Mouse (Mus musculus) thymus, postnatal 25 days (tissue): ENCODE data around the gene Atg16l2.

Source experiments
- DNase-seq: peaks from one replicate; pipeline ENCODE4 v3.0.0; 2022

Atg16l2 gene

GRCm38 (mm10) chr7:101291211-101291610, 10.8 kb downstream of the Atg16l2 start:
- DNase-seq: no peak

GRCm38 (mm10) chr7:101290401-101290800, 11.7 kb downstream of the Atg16l2 start:
- DNase-seq: no peak

- peak; percentile 40 for DNase-seq
Measured at GRCm38 (mm10) chr7:101288436-101288835, 13.6 kb downstream of the Atg16l2 start.

GRCm38 (mm10) chr7:101287820-101288219, 14.2 kb downstream of the Atg16l2 start:
- DNase-seq: no peak

GRCm38 (mm10) chr7:101286891-101287290, 15.2 kb downstream of the Atg16l2 start:
- no peak for DNase-seq

GRCm38 (mm10) chr7:101284504-101284903, 17.5 kb downstream of the Atg16l2 start:
- DNase-seq: no peak

- no peak for DNase-seq
Measured at GRCm38 (mm10) chr7:101282721-101283120, 19.3 kb downstream of the Atg16l2 start.

GRCm38 (mm10) chr7:101272466-101273160, 29.4 kb downstream of the Atg16l2 start:
- no peak for DNase-seq

GRCm38 (mm10) chr7:101271602-101272001, 30.4 kb downstream of the Atg16l2 start:
- no peak for DNase-seq

GRCm38 (mm10) chr7:101267457-101268259, 34.4 kb downstream of the Atg16l2 start:
- no peak for DNase-seq

GRCm38 (mm10) chr7:101263511-101263910, 38.5 kb downstream of the Atg16l2 start:
- no peak for DNase-seq

- DNase-seq: no peak
Measured at GRCm38 (mm10) chr7:101261941-101262546, 40.0 kb downstream of the Atg16l2 start.

- no peak for DNase-seq
Measured at GRCm38 (mm10) chr7:101258482-101258881, 43.6 kb downstream of the Atg16l2 start.

- no peak for DNase-seq
Measured at GRCm38 (mm10) chr7:101253071-101253470, 49.0 kb downstream of the Atg16l2 start.

GRCm38 (mm10) chr7:101249173-101249572, 52.9 kb downstream of the Atg16l2 start:
- DNase-seq: no peak

- no peak for DNase-seq
Measured at GRCm38 (mm10) chr7:101248760-101249159, 53.3 kb downstream of the Atg16l2 start.

- DNase-seq: no peak
Measured at GRCm38 (mm10) chr7:101236712-101237473, 65.2 kb downstream of the Atg16l2 start.

GRCm38 (mm10) chr7:101232716-101233115, 69.3 kb downstream of the Atg16l2 start:
- DNase-seq: no peak

GRCm38 (mm10) chr7:101231458-101231857, 70.6 kb downstream of the Atg16l2 start:
- no peak for DNase-seq

GRCm38 (mm10) chr7:101229336-101229735, 72.7 kb downstream of the Atg16l2 start:
- no peak for DNase-seq

GRCm38 (mm10) chr7:101223501-101223900, 78.5 kb downstream of the Atg16l2 start:
- DNase-seq: no peak

GRCm38 (mm10) chr7:101216724-101217123, 85.3 kb downstream of the Atg16l2 start:
- DNase-seq: no peak
